Mouse (Mus musculus) kidney, adult 2 months (tissue): ENCODE results near the gene Eloa.
"Not testable (repeated sequence)": the region's sequence is repeated elsewhere in the genome, so short reads cannot be mapped to it uniquely, and the experiment has no call there.

Experiments used
- CTCF ChIP-seq: fragments of 200-500 bp; conservative IDR thresholded peaks from 2 replicates; pipeline ENCODE4 v1.5.1; 2011; ENCODE audit warnings: low read depth, mild to moderate bottlenecking, control low read depth, low read length, moderate library complexity, mixed read lengths; ENCODE audit not compliant: insufficient read depth, insufficient read length
- POLR2A ChIP-seq: fragments of 200-500 bp; IDR thresholded peaks from one replicate; pipeline ENCODE4 v1.6.1; 2011; ENCODE audit warnings: low read depth, low read length, control low read depth

GRCm38 (mm10) chr4:135980223-135980622 lies 41.3 kb downstream of the Eloa start:
- not testable (repeated sequence) for TF ChIP-seq CTCF, POLR2A
